Mouse (Mus musculus): ENCODE data around the gene Clptm1l. TPM values are rescaled to one million over a fixed set of nuclear protein-coding genes. Genes with fewer than 3 reads are reported as not detected.

Gene Clptm1l
- polyA plus RNA-seq, 1 experiment from 2014 or later = 98.2 TPM

- Histone ChIP-seq H3K27ac (replicated peaks) (peak within 1 kb of the TSS; percentile 85), H3K4me3 (peak within 1 kb of the TSS; percentile 73), H3K4me1 (peaks cover 21% of the 10 kb centered on the region), H3K27me3 (ENCODE audit: low read depth, poor library complexity, severe bottlenecking) (peaks cover 11% of the 10 kb centered on the region), H3K36me3 (peaks cover 4% of the 10 kb centered on the region), H3K9me3 (replicated peaks) (no peaks in the 10 kb centered on the region)
- 11% methylated on average over 47 of the region's 47 CpGs for WGBS
- DNase-seq (ENCODE audit: low spot score) = peak; percentile 67
Measured at GRCm38 (mm10) chr13:73626745-73627549, 23.1 kb downstream of the Clptm1l start, which contains the start of gene Tert. Gene Tert (plus strand): TSS chr13:73626911.

- no peak overlapping the region for H3K27ac ChIP-seq (replicated peaks)
- peaks cover 21% of the 10 kb centered on the region for H3K4me1 ChIP-seq
- no peaks in the 10 kb centered on the region for H3K9me3 ChIP-seq (replicated peaks)
- DNase-seq (ENCODE audit: low spot score) = no peak
- no peak overlapping the region for H3K4me3 ChIP-seq
- H3K36me3 ChIP-seq = 0 out of 2 replicates have a peak, but pooled peaks cover 3% of the 10 kb centered on the region
- H3K27me3 ChIP-seq (ENCODE audit: low read depth, poor library complexity, severe bottlenecking) = peaks cover 11% of the 10 kb centered on the region
- WGBS = 90% methylated on average over 11 of the region's 11 CpGs
Measured at GRCm38 (mm10) chr13:73628586-73629113, 24.8 kb downstream of the Clptm1l start.

GRCm38 (mm10) chr13:73631837-73632236 lies 28.0 kb downstream of the Clptm1l start:
- peaks cover 6% of the 10 kb centered on the region for H3K27me3 ChIP-seq (ENCODE audit: low read depth, poor library complexity, severe bottlenecking)

GRCm38 (mm10) chr13:73637826-73638225 lies 34.0 kb downstream of the Clptm1l start:
- Histone ChIP-seq H3K4me1 (no peaks in the 10 kb centered on the region), H3K9me3 (replicated peaks) (no peaks in the 10 kb centered on the region), H3K4me3 (no peak overlapping the region), H3K36me3 (peaks cover 25% of the 10 kb centered on the region), H3K27ac (replicated peaks) (no peak overlapping the region), H3K27me3 (ENCODE audit: low read depth, poor library complexity, severe bottlenecking) (no peaks in the 10 kb centered on the region)
- no peak for DNase-seq (ENCODE audit: low spot score)
- WGBS = 90% methylated on average over 5 of the region's 6 CpGs

More at GRCm38 (mm10) chr13:73631837-73632236, 28.0 kb downstream of the Clptm1l start:
- Histone ChIP-seq H3K9me3 (replicated peaks) (no peaks in the 10 kb centered on the region), H3K4me1 (peaks cover 12% of the 10 kb centered on the region), H3K4me3 (no peak overlapping the region), H3K27ac (replicated peaks) (no peak overlapping the region), H3K36me3 (peaks cover 25% of the 10 kb centered on the region)
- 91% methylated on average over 3 of the region's 3 CpGs for WGBS
- no peak for DNase-seq (ENCODE audit: low spot score)

GRCm38 (mm10) chr13:73641296-73641695 lies 37.5 kb downstream of the Clptm1l start:
- 87% methylated on average over 4 of the region's 4 CpGs for WGBS
- DNase-seq (ENCODE audit: low spot score) = no peak
- no peak overlapping the region for H3K27ac ChIP-seq (replicated peaks)
- H3K4me3 ChIP-seq = no peak overlapping the region
- no peaks in the 10 kb centered on the region for H3K4me1 ChIP-seq
- peaks cover 3% of the 10 kb centered on the region; the same call in 1 of the 2 replicates for H3K36me3 ChIP-seq
- no peaks in the 10 kb centered on the region for H3K9me3 ChIP-seq (replicated peaks)
- no peaks in the 10 kb centered on the region for H3K27me3 ChIP-seq (ENCODE audit: low read depth, poor library complexity, severe bottlenecking)

- DNase-seq (ENCODE audit: low spot score) = peak; percentile 37
- Histone ChIP-seq H3K4me3 (no peak overlapping the region), H3K9me3 (replicated peaks) (no peaks in the 10 kb centered on the region), H3K27me3 (ENCODE audit: low read depth, poor library complexity, severe bottlenecking) (no peaks in the 10 kb centered on the region), H3K4me1 (no peaks in the 10 kb centered on the region), H3K27ac (replicated peaks) (no peak overlapping the region), H3K36me3 (peaks cover 24% of the 10 kb centered on the region)
- WGBS = 42% methylated on average over 6 of the region's 6 CpGs
Measured at GRCm38 (mm10) chr13:73646397-73647087, 42.7 kb downstream of the Clptm1l start.

- Histone ChIP-seq H3K4me1 (no peaks in the 10 kb centered on the region), H3K27me3 (ENCODE audit: low read depth, poor library complexity, severe bottlenecking) (no peaks in the 10 kb centered on the region), H3K4me3 (no peak overlapping the region), H3K27ac (replicated peaks) (no peak overlapping the region), H3K36me3 (peaks cover 11% of the 10 kb centered on the region), H3K9me3 (replicated peaks) (no peaks in the 10 kb centered on the region)
- DNase-seq (ENCODE audit: low spot score) = no peak
- WGBS = 82% methylated on average over 3 of the region's 3 CpGs
Measured at GRCm38 (mm10) chr13:73653266-73653665, 49.5 kb downstream of the Clptm1l start.

GRCm38 (mm10) chr13:73654976-73655375 lies 51.2 kb downstream of the Clptm1l start:
- WGBS = 80% methylated on average over 3 of the region's 3 CpGs
- Histone ChIP-seq H3K27me3 (ENCODE audit: low read depth, poor library complexity, severe bottlenecking) (no peaks in the 10 kb centered on the region), H3K4me3 (no peak overlapping the region), H3K36me3 (no peaks in the 10 kb centered on the region), H3K27ac (replicated peaks) (no peak overlapping the region), H3K4me1 (no peaks in the 10 kb centered on the region), H3K9me3 (replicated peaks) (no peaks in the 10 kb centered on the region)
- no peak for DNase-seq (ENCODE audit: low spot score)

- no peaks in the 10 kb centered on the region for H3K36me3 ChIP-seq
- no peaks in the 10 kb centered on the region for H3K4me1 ChIP-seq
- WGBS = 45% methylated on average over 2 of the region's 2 CpGs
- H3K27me3 ChIP-seq (ENCODE audit: low read depth, poor library complexity, severe bottlenecking) = no peaks in the 10 kb centered on the region
- H3K9me3 ChIP-seq (replicated peaks) = no peaks in the 10 kb centered on the region
- no peak overlapping the region for H3K27ac ChIP-seq (replicated peaks)
- DNase-seq (ENCODE audit: low spot score) = no peak
- no peak overlapping the region for H3K4me3 ChIP-seq
Measured at GRCm38 (mm10) chr13:73658953-73659352, 55.1 kb downstream of the Clptm1l start.

GRCm38 (mm10) chr13:73660163-73660695 lies 56.4 kb downstream of the Clptm1l start:
- 80% methylated on average over 2 of the region's 2 CpGs for WGBS
- no peaks in the 10 kb centered on the region for H3K4me1 ChIP-seq
- no peaks in the 10 kb centered on the region for H3K27me3 ChIP-seq (ENCODE audit: low read depth, poor library complexity, severe bottlenecking)
- no peaks in the 10 kb centered on the region for H3K9me3 ChIP-seq (replicated peaks)
- H3K27ac ChIP-seq (replicated peaks) = no peak overlapping the region
- no peak for DNase-seq (ENCODE audit: low spot score)
- no peaks in the 10 kb centered on the region for H3K36me3 ChIP-seq
- no peak overlapping the region for H3K4me3 ChIP-seq
